Mouse (Mus musculus): ENCODE measurements around the gene Btnl10.

Gene Btnl10
- long read RNA-seq, experiment 1: 0 reads
- long read RNA-seq, experiment 2: 0 reads

GRCm38 (mm10) chr11:58917745-58918366 lies at the start of gene Btnl10:
TSS of gene Btnl10 (plus strand) at chr11:58917908.
- intact Hi-C loops (cut with DNase I): no loop called here

DNA sequence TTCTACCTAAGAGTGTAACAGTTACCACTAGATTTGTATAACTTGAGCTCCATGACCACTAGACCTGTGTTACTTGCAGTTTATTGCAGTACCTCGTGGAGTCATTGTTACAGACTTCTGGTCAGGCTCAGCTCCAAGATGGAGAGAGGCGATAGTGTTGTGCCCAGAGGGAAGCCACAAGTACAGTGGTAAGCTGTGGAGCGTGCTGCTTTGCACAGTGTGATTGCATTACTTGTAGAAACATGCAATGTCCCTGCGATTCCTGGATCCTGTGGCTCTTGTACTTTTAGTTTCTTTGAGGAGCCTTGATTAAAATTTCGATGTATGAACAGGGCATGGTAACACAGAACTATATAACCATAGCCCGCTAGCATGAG lies 49.8 kb upstream of the Btnl10 start:
- intact Hi-C loops (cut with DNase I): no loop called here

DNA sequence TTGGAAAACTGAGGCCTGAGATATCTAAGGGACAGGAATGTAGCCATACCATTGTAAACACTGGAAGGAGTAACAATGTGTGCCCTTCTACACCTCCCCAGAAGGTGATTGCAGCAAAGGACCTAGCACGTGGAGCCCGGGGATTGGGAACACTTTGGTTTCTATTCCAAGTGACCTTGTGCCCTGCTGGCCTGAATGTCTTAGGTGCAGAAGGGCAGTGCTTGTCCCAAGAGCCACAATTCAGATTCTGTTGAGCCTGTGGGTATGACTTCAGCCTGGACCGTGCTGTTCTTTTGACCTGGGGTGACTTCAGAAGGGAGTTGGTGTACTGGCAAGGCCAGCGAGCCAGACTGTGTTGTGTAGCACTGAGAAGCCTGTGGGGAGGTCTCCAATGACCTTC lies 46.7 kb upstream of the Btnl10 start:
- intact Hi-C loops (cut with DNase I): no loop called here

DNA sequence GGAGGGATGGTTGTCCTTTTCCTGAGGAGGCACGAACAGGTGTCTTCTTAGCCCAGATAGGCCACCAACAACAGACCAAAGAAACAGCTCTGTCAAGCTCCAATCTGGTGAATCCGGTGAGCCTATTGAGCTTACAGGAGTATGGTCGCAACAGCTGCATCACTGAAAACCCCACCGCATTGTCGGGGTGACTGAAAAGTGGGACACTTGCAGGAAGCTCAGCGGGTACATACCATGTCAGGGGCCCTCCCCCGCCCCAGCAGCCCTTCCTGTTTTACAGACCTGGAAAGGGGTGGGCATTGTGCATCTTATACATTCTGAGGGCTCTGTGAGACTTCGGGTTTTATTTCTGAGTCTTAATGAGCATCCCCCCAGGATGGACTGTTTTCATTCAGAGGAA lies 34.0 kb upstream of the Btnl10 start:
- intact Hi-C loops (cut with DNase I): no loop called here

- intact Hi-C loops (cut with DNase I): no loop called here
Measured at GRCm38 (mm10) chr11:58890511-58890910, 27.2 kb upstream of the Btnl10 start.

GRCm38 (mm10) chr11:58894456-58894855 lies 23.3 kb upstream of the Btnl10 start:
- intact Hi-C loops (cut with DNase I): no loop called here

GRCm38 (mm10) chr11:58897485-58897884 lies 20.2 kb upstream of the Btnl10 start:
- intact Hi-C loops (cut with DNase I): no loop called here

DNA sequence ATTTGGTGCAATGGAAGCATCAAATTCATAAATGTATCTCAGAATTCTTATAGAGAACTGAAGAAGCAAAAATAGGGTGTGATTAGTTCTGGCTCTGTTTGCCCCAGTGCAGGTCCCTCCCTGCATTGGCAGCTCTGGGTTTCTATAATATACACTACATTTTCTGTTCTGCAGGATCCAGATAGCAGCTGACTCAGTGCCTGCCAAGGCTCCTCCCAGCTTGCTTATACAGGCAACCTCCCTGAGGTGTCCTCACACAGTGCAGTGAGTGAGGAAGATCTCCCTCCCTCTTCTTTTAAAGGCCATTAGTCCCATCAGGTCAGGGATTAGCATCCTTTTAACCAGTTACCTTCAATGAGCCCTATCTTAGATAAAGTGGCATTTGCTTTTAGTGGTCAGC lies 16.6 kb upstream of the Btnl10 start:
- intact Hi-C loops (cut with DNase I): no loop called here

DNA sequence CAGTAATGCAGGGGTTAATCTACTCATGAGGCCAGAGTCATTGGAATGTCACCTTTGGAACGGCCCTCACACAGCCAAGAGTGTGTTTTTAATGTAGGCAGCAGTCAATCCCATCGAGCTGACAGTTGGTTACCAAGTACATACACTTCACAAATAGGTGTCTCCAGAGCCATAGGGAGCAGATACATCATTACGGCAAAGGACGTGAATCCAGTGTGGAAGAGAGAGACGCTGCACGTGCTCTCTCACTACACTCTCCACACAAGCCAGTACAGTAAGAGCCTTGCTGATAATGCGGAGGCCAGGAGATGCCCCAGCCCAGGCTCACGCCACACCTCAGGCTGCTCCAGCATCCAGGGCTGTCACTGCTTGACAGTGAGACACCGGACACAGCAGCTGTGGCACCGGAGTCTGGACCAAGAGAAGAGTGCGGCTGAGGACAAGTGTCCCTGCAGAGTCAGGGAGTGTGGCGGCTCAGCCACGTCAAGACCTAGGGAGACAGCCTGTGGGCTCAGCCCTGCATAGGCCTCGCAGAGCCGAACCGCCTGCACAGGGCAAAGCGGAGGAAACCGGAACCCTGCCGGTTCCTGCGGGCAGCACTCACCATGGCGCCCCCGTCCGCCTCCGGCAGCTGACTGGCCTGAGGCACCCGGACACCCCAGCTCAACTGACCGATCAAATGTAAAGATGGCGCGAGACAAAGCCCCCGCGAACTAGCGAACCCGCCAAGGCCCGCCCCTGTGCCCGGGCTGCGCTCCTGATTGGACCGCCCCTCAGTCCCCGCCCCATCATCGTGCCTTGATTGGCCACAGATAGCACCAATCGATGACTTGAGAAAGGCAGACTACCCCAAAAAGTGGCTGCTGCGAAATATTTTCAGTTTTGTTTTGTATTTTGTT lies 13.9 kb upstream of the Btnl10 start, which contains the start of gene Zfp39:
Gene Zfp39 (minus strand): TSS at position 715 of the 899 bp plus-strand sequence.
- intact Hi-C loops (cut with DNase I): no loop called here

GRCm38 (mm10) chr11:58904410-58904718 lies 13.3 kb upstream of the Btnl10 start:
- intact Hi-C loops (cut with DNase I): no loop called here

DNA sequence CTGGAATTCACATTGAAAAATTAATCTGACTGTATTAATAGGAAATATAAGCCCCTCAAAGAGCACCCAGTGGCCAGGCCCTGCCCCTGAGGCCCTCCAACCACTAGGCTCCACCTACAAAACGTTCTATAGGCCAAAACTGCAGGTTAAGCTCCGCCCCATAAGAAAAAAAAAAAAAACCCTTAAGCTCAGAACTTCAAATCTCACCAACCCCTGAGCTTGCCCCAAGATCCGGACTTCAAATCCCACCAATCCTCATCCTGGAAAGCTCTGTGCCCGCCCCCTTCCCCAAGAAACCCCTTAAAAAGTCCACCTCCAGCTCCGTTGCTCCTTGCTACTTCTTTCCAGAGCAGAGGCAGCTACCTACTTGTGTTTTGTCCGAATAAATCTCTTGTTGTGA lies 12.9 kb upstream of the Btnl10 start:
- intact Hi-C loops (cut with DNase I): no loop called here

DNA sequence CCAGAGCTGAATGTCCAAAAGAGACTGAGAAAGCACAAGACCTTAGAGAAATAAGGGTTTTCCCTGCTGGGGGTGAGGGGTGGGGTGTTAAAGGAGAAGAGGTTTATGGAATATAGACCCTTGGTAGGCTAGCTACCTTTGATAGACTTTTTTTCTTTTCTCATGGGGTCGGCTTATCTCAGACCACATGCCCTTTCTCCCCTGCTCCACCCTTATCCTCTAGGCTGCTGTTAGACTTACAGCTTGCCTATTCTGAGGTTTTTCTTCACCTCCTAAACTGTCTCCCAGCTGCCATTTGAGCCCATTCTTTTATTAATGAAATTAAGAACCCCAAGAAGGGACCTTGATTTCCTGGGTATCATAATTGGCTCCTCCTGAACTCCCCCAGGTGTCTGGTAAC lies 3.9 kb upstream of the Btnl10 start:
- intact Hi-C loops (cut with DNase I): no loop called here

- intact Hi-C loops (cut with DNase I): no loop called here
Measured at GRCm38 (mm10) chr11:58914461-58915028, 3.2 kb upstream of the Btnl10 start.

DNA sequence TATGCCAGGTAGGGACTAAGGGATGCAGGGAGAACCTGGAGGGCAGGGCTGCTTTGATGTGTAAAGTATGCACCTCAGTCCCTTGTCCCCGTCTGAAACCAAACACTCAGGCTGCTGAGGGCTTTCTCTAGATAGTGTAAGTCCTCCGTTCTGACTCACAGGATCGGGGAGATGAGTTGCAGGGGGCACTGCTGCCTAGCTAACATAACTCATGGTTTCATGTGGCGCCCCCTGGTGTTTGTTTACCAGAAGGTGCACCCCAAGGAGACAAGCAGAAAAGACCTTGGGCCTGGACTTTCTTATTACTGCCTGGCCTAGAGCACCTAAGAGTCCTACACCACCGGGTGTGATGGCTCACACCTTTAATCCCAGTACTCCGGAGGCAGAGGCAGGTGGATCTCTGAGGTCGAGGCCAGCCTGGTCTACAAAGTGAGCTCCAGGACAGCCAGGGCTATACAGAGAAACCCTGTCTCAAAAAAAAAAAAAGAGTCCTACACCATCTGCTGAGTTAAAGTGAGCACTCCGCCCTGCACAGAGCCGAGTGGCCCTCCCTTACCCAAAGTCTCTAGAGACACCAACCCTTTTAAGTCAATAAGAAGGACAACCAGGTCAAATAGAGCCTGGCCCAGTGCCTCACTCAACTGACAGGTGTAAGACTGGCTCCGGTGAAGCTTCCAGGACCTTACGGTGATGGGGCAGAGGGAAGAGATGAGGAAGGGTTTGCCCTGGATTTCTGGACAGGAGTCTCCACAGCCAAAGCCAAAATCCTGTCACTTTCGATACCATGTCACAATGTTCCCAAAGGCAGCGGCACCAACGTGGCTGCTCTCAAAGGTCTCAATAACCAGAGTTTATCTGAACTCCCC lies 596 bp upstream of the Btnl10 start:
- intact Hi-C loops (cut with DNase I): no loop called here

DNA sequence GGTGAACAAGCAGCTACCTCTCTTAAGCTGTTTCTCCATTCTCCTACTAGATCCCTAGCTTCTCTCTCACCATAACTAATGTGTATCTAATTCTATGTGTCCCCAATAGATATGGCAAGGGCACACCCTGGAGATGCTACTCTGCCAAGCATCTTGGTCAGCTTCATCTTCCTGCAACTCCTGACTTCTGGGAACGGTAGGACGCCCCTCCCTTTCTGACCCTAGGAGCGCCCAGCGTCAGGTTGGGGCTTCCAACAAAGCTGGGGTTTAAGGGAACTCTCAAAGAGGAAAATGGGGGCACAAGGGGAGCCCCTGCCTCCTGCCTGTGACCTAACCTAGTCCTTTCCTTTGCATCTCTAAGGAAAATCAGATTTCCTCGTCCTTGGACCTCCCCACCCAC lies 1.1 kb downstream of the Btnl10 start:
- intact Hi-C loops (cut with DNase I): no loop called here

GRCm38 (mm10) chr11:58922420-58922819 lies 4.7 kb downstream of the Btnl10 start:
- intact Hi-C loops (cut with DNase I): no loop called here

- intact Hi-C loops (cut with DNase I): no loop called here
Measured at GRCm38 (mm10) chr11:58926651-58927050, 8.9 kb downstream of the Btnl10 start.

DNA sequence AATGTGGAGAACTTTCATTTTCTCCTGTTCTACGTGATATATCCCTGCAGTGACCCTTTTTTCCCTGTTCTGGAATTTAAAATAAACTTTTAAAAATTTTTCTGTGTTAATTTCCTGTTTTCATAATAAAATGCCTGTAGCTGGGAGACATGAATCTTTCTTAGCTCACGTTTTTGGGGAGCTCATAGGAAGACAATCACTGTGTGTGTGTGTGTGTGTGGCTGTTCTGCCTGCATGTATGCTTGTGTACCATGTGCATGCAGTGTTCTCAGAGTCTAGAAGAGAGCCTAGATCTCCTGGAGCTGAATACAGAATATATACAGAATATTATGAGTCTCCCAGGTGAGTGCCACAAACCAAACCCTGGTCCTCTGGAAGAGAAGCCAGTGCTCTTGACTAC lies 9.3 kb downstream of the Btnl10 start:
- intact Hi-C loops (cut with DNase I): no loop called here

DNA sequence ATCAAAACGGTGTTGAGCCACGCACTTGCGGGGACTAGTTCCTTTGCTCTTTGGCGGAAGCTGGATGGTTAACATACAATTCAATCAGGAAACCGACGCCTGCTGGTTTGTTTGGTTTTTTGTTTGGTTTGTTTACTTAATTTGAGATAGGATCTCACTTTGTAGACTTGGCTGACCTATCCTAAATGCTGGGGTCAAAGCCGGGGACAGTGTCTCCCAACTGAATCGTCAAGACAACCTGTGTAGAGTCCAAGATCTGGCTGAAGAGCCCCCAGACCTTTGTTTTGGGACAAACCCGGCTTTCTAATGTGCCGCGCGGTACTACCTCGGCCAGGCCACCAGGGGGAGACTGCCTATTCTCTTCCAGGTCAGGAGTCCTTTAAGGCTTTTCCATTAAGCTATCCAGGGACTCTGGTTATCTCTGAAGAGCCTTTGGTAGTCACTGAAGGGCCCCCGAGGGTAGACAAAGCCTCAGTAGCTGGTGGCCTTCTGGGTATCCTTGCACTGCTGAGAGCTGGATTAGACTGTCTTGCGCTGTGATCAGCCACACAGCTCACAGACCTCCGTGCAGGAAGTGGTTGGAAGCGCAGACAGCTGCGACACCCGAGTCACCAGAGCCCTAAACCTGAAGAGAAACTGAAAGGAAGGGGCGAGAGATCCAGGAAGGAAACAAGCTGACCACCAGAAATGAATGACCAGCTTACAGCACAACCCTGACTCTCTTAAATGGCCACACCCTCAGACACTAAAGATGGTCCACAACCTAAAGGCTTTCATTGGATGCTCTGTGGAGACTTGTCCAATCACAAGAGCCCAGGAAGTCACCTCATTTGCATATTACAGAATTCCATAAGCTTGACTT lies 10.3 kb downstream of the Btnl10 start:
- intact Hi-C loops (cut with DNase I): no loop called here

DNA sequence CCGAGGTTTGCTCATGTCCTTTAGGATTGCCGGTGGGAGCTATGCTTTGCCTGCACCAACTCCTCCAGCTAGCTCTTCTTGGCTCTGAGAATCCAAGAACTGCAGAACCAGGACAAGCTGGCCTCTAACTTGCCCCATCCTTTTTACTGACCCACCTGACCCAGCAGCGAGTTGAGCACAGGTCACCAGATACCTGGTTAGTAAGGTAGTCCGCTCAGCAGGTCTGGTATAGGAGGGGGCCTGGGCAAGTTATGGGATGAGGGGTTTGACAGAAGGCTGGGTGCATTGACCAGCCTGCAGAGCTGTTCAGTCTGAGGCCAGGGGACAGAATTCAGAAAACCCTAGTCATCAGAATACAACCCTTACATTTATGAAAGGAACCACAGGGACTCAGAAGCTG lies 11.3 kb downstream of the Btnl10 start:
- intact Hi-C loops (cut with DNase I): no loop called here

DNA sequence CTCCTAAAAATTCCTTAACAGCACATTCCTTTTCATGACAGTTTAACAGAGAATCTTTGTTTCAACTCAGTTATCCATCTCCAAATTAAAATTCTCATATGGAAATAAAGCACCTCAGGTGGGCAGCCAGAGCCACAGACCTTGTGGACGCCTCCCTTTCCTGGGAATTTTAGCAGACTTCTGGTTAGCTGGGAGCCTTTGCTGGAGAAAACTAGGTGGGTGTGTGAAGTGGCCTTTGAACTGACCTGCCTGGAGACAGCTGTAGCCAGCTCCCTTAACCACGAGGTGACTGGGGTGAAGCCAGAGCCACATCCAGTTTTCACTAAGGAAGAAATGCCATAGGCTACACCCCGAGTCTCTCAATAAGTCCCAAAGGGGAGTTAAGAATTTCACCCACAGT lies 11.9 kb downstream of the Btnl10 start:
- intact Hi-C loops (cut with DNase I): no loop called here
